In genomic region chr12:73405106-73405505, GRCm38 (mm10) we compare ENCODE assay signal across 30 mouse cellular contexts.
DNase-seq lines count a peak whose midpoint lies in the region; ATAC-seq lines count a peak whose summit lies in the region.
"Had no signal": no experiment of that assay in that cellular context is flagged by ENCODE, and none has a peak within 500 bp of the region (broad histone marks: within the 10 kb centered on the region; RNA-seq: fewer than 3 reads in every experiment).

No protein-coding gene starts in this region.

- ATAC-seq in forebrain, embryonic 11.5 days (replicated peaks; ENCODE audit: low FRiP score): no peak
- ATAC-seq in forebrain, embryonic 16.5 days: no peak
- no peak for ATAC-seq in kidney, embryonic 15.5 days (replicated peaks; ENCODE audit: low FRiP score)
- ATAC-seq: activated CD4-positive, CD25-positive, alpha-beta regulatory T cell, adult 4 months; forebrain, embryonic 13.5 days; hindbrain, embryonic 16.5 days; intestine, embryonic 16.5 days; midbrain, embryonic 15.5 days had no signal

- no peak overlapping the region for H3K9ac ChIP-seq in forebrain, embryonic 11.5 days (ENCODE audit: low read length)
- no peak overlapping the region for H3K9ac ChIP-seq in forebrain, embryonic 16.5 days (replicated peaks; ENCODE audit: low read depth, low read length)
- H3K9ac ChIP-seq in kidney, embryonic 15.5 days: no peak overlapping the region
- H3K9ac ChIP-seq: embryonic facial prominence, embryonic 15.5 days; forebrain, embryonic 13.5 days; liver, embryonic 15.5 days; lung, embryonic 14.5 days; midbrain, embryonic 15.5 days; neural tube, embryonic 12.5 days; stomach, embryonic 15.5 days had no signal

- H3K36me3 ChIP-seq in forebrain, embryonic 11.5 days (ENCODE audit: control insufficient read depth, insufficient read depth, low read length): no peaks in the 10 kb centered on the region
- H3K36me3 ChIP-seq in forebrain, embryonic 16.5 days (ENCODE audit: control insufficient read depth, insufficient read depth): no peaks in the 10 kb centered on the region
- H3K36me3 ChIP-seq in heart, embryonic 10.5 days: no peaks in the 10 kb centered on the region
- no peaks in the 10 kb centered on the region for H3K36me3 ChIP-seq in kidney, embryonic 15.5 days
- H3K36me3 ChIP-seq: embryonic facial prominence, embryonic 10.5 days; embryonic facial prominence, embryonic 15.5 days; liver, embryonic 15.5 days; midbrain, embryonic 15.5 days; neural tube, embryonic 12.5 days; stomach, embryonic 15.5 days had no signal

- 82% methylated on average over 8 of the region's 8 CpGs for WGBS in forebrain, embryonic 11.5 days
- 79% methylated on average over 8 of the region's 8 CpGs for WGBS in forebrain, embryonic 16.5 days
- WGBS in heart, embryonic 10.5 days: 61% methylated on average over 8 of the region's 8 CpGs
- WGBS in kidney, embryonic 15.5 days: 65% methylated on average over 8 of the region's 8 CpGs

- no peak overlapping the region for H3K4me2 ChIP-seq in forebrain, embryonic 11.5 days (ENCODE audit: low read depth, low read length, severe bottlenecking)
- no peak overlapping the region for H3K4me2 ChIP-seq in forebrain, embryonic 16.5 days (ENCODE audit: low read length)
- H3K4me2 ChIP-seq in kidney, embryonic 15.5 days: no peak overlapping the region
- H3K4me2 ChIP-seq: embryonic facial prominence, embryonic 15.5 days; forebrain, embryonic 13.5 days; liver, embryonic 15.5 days; lung, embryonic 14.5 days; midbrain, embryonic 15.5 days; neural tube, embryonic 12.5 days; stomach, embryonic 15.5 days had no signal

- no peaks in the 10 kb centered on the region for H3K27me3 ChIP-seq in forebrain, embryonic 11.5 days (ENCODE audit: control insufficient read depth, insufficient read depth, low read length)
- no peaks in the 10 kb centered on the region for H3K27me3 ChIP-seq in forebrain, embryonic 16.5 days (replicated peaks; ENCODE audit: control insufficient read depth, insufficient read depth, low read length)
- H3K27me3 ChIP-seq in heart, embryonic 10.5 days (ENCODE audit: insufficient read depth, poor library complexity, severe bottlenecking): no peaks in the 10 kb centered on the region
- no peaks in the 10 kb centered on the region for H3K27me3 ChIP-seq in kidney, embryonic 15.5 days
- H3K27me3 ChIP-seq: CH12.LX; embryonic facial prominence, embryonic 15.5 days; forebrain, embryonic 13.5 days; liver, embryonic 15.5 days; midbrain, embryonic 15.5 days; neural tube, embryonic 12.5 days; stomach, embryonic 15.5 days had no signal

- H3K4me1 ChIP-seq in forebrain, embryonic 11.5 days (replicated peaks; ENCODE audit: control insufficient read depth, insufficient read depth, low read length): no peaks in the 10 kb centered on the region
- H3K4me1 ChIP-seq in forebrain, embryonic 16.5 days (replicated peaks; ENCODE audit: control insufficient read depth, insufficient read depth, low read length): peaks cover 5% of the 10 kb centered on the region; the same call in 1 of the 2 replicates
- peaks cover 51% of the 10 kb centered on the region for H3K4me1 ChIP-seq in heart, embryonic 10.5 days
- H3K4me1 ChIP-seq in kidney, embryonic 15.5 days: peaks cover 23% of the 10 kb centered on the region
- H3K4me1 ChIP-seq: liver, embryonic 15.5 days; midbrain, embryonic 15.5 days had no signal

- no peak overlapping the region for H3K27ac ChIP-seq in forebrain, embryonic 11.5 days (ENCODE audit: low read depth, low read length)
- no peak overlapping the region for H3K27ac ChIP-seq in forebrain, embryonic 16.5 days (ENCODE audit: low read length)
- H3K27ac ChIP-seq in heart, embryonic 10.5 days: 0 out of 2 replicates have a peak overlapping the region, but pooled peaks have one; percentile 11
- H3K27ac ChIP-seq in kidney, embryonic 15.5 days: no peak overlapping the region
- H3K27ac ChIP-seq: embryonic facial prominence, embryonic 10.5 days; embryonic facial prominence, embryonic 15.5 days; forebrain, embryonic 13.5 days; liver, embryonic 15.5 days; midbrain, embryonic 15.5 days; neural tube, embryonic 12.5 days; stomach, embryonic 15.5 days had no signal

- H3K9me3 ChIP-seq in forebrain, embryonic 11.5 days (ENCODE audit: control insufficient read depth, low read length): no peaks in the 10 kb centered on the region
- no peaks in the 10 kb centered on the region for H3K9me3 ChIP-seq in forebrain, embryonic 16.5 days (ENCODE audit: control insufficient read depth, low read length)
- H3K9me3 ChIP-seq in heart, embryonic 10.5 days: no peaks in the 10 kb centered on the region
- no peaks in the 10 kb centered on the region for H3K9me3 ChIP-seq in kidney, embryonic 15.5 days (replicated peaks)
- H3K9me3 ChIP-seq: embryonic facial prominence, embryonic 10.5 days; embryonic facial prominence, embryonic 15.5 days; forebrain, embryonic 13.5 days; liver, embryonic 15.5 days; midbrain, embryonic 15.5 days; neural tube, embryonic 12.5 days; stomach, embryonic 15.5 days had no signal

- no peak overlapping the region for H3K4me3 ChIP-seq in forebrain, embryonic 11.5 days (ENCODE audit: low read depth, low read length)
- no peak overlapping the region for H3K4me3 ChIP-seq in forebrain, embryonic 16.5 days (replicated peaks; ENCODE audit: low read length)
- no peak overlapping the region for H3K4me3 ChIP-seq in heart, embryonic 10.5 days
- no peak overlapping the region for H3K4me3 ChIP-seq in kidney, embryonic 15.5 days (replicated peaks)
- H3K4me3 ChIP-seq: embryonic facial prominence, embryonic 10.5 days; embryonic facial prominence, embryonic 15.5 days; forebrain, embryonic 13.5 days; liver, embryonic 15.5 days; midbrain, embryonic 15.5 days; neural tube, embryonic 12.5 days; stomach, embryonic 15.5 days had no signal

- intact Hi-C loops in heart, postnatal 36 days (cut with DNase I): loop anchor here (5.0 kb wide), 1 partner anchor 198 kb away; no protein-coding TSS in a partner anchor

- peak; percentile 17 for DNase-seq in forebrain, embryonic 11.5 days (ENCODE audit: low spot score)
- DNase-seq in heart, embryonic 10.5 days (ENCODE audit: low spot score): no peak
- DNase-seq in heart, postnatal 36 days: no peak
- peak; percentile 2 for DNase-seq in kidney, postnatal 10 days
- peak; percentile 4 for DNase-seq in thymus, postnatal 4 days
- DNase-seq in thymus, postnatal 10 days (ENCODE audit: low spot score in 2 of 2): no peak
- DNase-seq: adrenal gland, adult 2 months; adrenal gland, postnatal 36 days; cerebellum, adult 18-20 months; cerebellum, postnatal 14 days; kidney, adult 8-10 months; kidney, postnatal 14 days; layer of hippocampus, adult 9-11 months; lung, embryonic 14.5 days; lung, postnatal 14 days; right cerebral cortex, postnatal 14 days; thymus, adult 2 months had no signal

Comparison
In these comparisons a context has a peak if more than half of its experiments do, and no peak if none do; other contexts are left out.
1. DNase-seq: peak in forebrain, embryonic 11.5 days (single experiment), kidney, postnatal 10 days (single experiment) and thymus, postnatal 4 days (single experiment); none in heart, embryonic 10.5 days (single experiment), heart, postnatal 36 days (0 of 2) and thymus, postnatal 10 days (0 of 2).